Mouse (Mus musculus) testis, adult 2 months (tissue): ENCODE data around the gene Tm6sf2.

ENCODE experiments used
- CTCF ChIP-seq: fragments of 200-500 bp; IDR thresholded peaks from 2 replicates; pipeline ENCODE4 v1.5.1; 2012; ENCODE audit warnings: low read depth, mild to moderate bottlenecking, inconsistent platforms, low read length, moderate library complexity; ENCODE audit not compliant: control insufficient read depth, insufficient read depth, insufficient replicate concordance
- POLR2A ChIP-seq: fragments of 200-500 bp; IDR thresholded peaks from 2 replicates; pipeline ENCODE4 v1.6.1; 2012; ENCODE audit warnings: low read depth, mild to moderate bottlenecking, inconsistent platforms, low read length, moderate library complexity; ENCODE audit not compliant: control insufficient read depth

GRCm38 (mm10) chr8:70084191-70085065 is 11.7 kb downstream of the Tm6sf2 start:
- TF ChIP-seq CTCF (no peak), POLR2A (no peak)
